Mouse (Mus musculus): ENCODE measurements around the gene Tspo.

GRCm38 (mm10) chr15:83526424-83527091 lies 36.8 kb upstream of the Tspo start, which contains the start of gene Bik:
- TF ChIP-seq CTCF (IDR thresholded peaks at IDR 0.05; ENCODE audit: extremely low read depth, insufficient read depth, insufficient read length, insufficient replicate concordance) (no peak), POLR2A (IDR thresholded peaks at IDR 0.05; ENCODE audit: low read depth, low read length) (no peak)
